Mouse (Mus musculus): ENCODE results near the gene Gm49403. TPM values are rescaled to one million over a fixed set of nuclear protein-coding genes. Genes with fewer than 3 reads are reported as not detected.

Gm49403 gene
- polyA plus RNA-seq, 1 experiment, result not detected

- H3K4me3 ChIP-seq (ENCODE audit: insufficient read depth, low read depth, low read length), result no peak overlapping the region
These were observed 35.3 kb downstream of the Gm49403 start for GRCm38 (mm10) chr19:8919000-8919399.

GRCm38 (mm10) chr19:8919684-8920072, 35.9 kb downstream of the Gm49403 start:
- H3K4me1 ChIP-seq (ENCODE audit: control insufficient read depth, insufficient read depth, low read length), result peaks cover 11% of the 10 kb centered on the region
- DNase-seq, result no peak
- TF ChIP-seq CTCF (conservative IDR thresholded peaks at IDR 0.05; ENCODE audit: insufficient read depth, insufficient read length, low read depth, low read length), result no peak
- no peak for TF ChIP-seq POLR2A (IDR thresholded peaks at IDR 0.05; ENCODE audit: low read depth, low read length)
- peaks cover 1% of the 10 kb centered on the region for H3K36me3 ChIP-seq (ENCODE audit: control insufficient read depth, insufficient read depth, low read length)
- no peaks in the 10 kb centered on the region for H3K27me3 ChIP-seq (replicated peaks; ENCODE audit: control insufficient read depth, insufficient read depth, low read length)
- no peak overlapping the region for H3K4me3 ChIP-seq (ENCODE audit: insufficient read depth, low read depth, low read length)
- H3K27ac ChIP-seq (ENCODE audit: insufficient read depth, low read depth, low read length), result peak overlapping the region; percentile 92
- WGBS, result 55% methylated on average over 6 of the region's 6 CpGs

More at GRCm38 (mm10) chr19:8919000-8919399, 35.3 kb downstream of the Gm49403 start:
- DNase-seq, result no peak
- TF ChIP-seq POLR2A (IDR thresholded peaks at IDR 0.05; ENCODE audit: low read depth, low read length) (no peak), CTCF (conservative IDR thresholded peaks at IDR 0.05; ENCODE audit: insufficient read depth, insufficient read length, low read depth, low read length) (no peak)
- Histone ChIP-seq H3K36me3 (ENCODE audit: control insufficient read depth, insufficient read depth, low read length) (peaks cover 3% of the 10 kb centered on the region), H3K4me1 (ENCODE audit: control insufficient read depth, insufficient read depth, low read length) (peaks cover 11% of the 10 kb centered on the region), H3K27me3 (replicated peaks; ENCODE audit: control insufficient read depth, insufficient read depth, low read length) (no peaks in the 10 kb centered on the region), H3K27ac (ENCODE audit: insufficient read depth, low read depth, low read length) (no peak overlapping the region)
- WGBS, result 91% methylated on average over 3 of the region's 3 CpGs

DNA sequence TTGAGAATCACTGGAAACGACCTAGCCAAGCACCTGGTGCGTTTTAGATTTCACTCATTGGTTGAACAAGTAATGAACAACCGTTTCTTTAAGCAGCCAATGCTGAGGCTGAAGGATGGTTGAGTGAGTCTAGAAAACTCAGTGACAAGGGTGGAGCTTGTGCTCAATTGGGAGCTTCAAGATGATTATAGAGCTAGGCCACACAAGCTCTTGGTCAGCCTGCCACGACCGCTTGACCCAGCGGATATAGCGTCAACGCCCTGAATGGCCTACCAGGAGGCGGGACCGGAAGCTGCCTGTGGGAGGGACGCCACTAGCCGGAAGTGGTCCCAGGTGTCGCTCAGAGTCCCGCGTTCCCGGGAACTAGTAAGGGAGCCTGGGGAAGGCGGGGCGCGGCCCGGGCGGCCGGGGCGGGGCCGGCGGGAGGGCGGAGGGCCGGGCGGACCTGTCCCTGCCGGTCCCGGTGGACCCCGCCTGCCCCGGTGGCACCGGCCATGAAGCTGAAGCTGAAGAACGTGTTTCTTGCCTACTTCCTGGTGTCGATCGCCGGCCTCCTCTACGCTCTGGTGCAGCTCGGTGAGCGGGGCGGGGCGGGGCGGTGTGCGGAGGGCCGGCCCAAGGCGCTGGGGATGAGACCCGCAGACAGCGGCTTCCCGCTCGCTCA, 36.5 kb downstream of the Gm49403 start, which contains the start of gene B3gat3:
Gene B3gat3, plus strand, starts transcription at position 302 of the 664 bp plus-strand sequence.
- DNase-seq, result peak; percentile 98

DNA sequence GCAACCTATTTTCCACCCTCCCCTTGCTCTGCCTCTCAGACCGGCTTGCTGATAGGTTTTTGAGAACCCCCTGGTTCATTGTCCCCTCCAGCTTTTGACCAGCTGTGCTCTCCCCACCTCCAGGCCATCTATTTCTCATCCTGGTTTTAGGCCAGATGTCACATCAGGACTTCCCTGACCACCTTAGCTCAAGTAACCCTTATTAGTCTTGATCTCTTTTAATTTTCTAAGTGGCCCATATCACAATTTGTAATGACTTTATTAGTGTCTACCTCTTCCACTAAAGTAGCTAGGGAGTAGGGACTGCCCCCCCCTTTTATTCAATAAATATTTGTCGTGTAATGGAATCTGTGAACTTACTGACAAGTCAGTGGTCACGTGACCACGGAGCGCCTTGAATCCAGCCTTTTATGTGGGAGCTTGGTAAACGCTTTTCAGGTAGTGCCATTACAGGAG, 37.1 kb downstream of the Gm49403 start:
- peak; percentile 67 for DNase-seq
- H3K4me3 ChIP-seq (ENCODE audit: insufficient read depth, low read depth, low read length), result peak overlapping the region; percentile 78
- no peak for TF ChIP-seq POLR2A (IDR thresholded peaks at IDR 0.05; ENCODE audit: low read depth, low read length)
- no peak for TF ChIP-seq CTCF (conservative IDR thresholded peaks at IDR 0.05; ENCODE audit: insufficient read depth, insufficient read length, low read depth, low read length)
- H3K36me3 ChIP-seq (ENCODE audit: control insufficient read depth, insufficient read depth, low read length), result no peaks in the 10 kb centered on the region
- H3K27me3 ChIP-seq (replicated peaks; ENCODE audit: control insufficient read depth, insufficient read depth, low read length), result no peaks in the 10 kb centered on the region
- 1% methylated on average over 6 of the region's 6 CpGs for WGBS
- H3K27ac ChIP-seq (ENCODE audit: insufficient read depth, low read depth, low read length), result peak overlapping the region; percentile 62
- peaks cover 11% of the 10 kb centered on the region for H3K4me1 ChIP-seq (ENCODE audit: control insufficient read depth, insufficient read depth, low read length)

More for the DNA sequence above, 36.5 kb downstream of the Gm49403 start, which contains the start of gene B3gat3:
- TF ChIP-seq CTCF (conservative IDR thresholded peaks at IDR 0.05; ENCODE audit: insufficient read depth, insufficient read length, low read depth, low read length), result no peak
- TF ChIP-seq POLR2A (IDR thresholded peaks at IDR 0.05; ENCODE audit: low read depth, low read length), result peak; percentile 89
- peaks cover 11% of the 10 kb centered on the region for H3K4me1 ChIP-seq (ENCODE audit: control insufficient read depth, insufficient read depth, low read length)
- H3K4me3 ChIP-seq (ENCODE audit: insufficient read depth, low read depth, low read length), result peak within 1 kb of the TSS; percentile 78
- peak within 1 kb of the TSS; percentile 92 for H3K27ac ChIP-seq (ENCODE audit: insufficient read depth, low read depth, low read length)
- no peaks in the 10 kb centered on the region for H3K27me3 ChIP-seq (replicated peaks; ENCODE audit: control insufficient read depth, insufficient read depth, low read length)
- WGBS, result under 1% methylated on average over 50 of the region's 50 CpGs
- peaks cover 1% of the 10 kb centered on the region; the same call in 1 of the 2 replicates for H3K36me3 ChIP-seq (ENCODE audit: control insufficient read depth, insufficient read depth, low read length)

GRCm38 (mm10) chr19:8921741-8922140, 38.0 kb downstream of the Gm49403 start:
- H3K4me3 ChIP-seq (ENCODE audit: insufficient read depth, low read depth, low read length), result no peak overlapping the region
- no peak overlapping the region for H3K27ac ChIP-seq (ENCODE audit: insufficient read depth, low read depth, low read length)
- no peak for DNase-seq
- H3K27me3 ChIP-seq (replicated peaks; ENCODE audit: control insufficient read depth, insufficient read depth, low read length), result no peaks in the 10 kb centered on the region
- WGBS, result 70% methylated on average over 9 of the region's 9 CpGs
- no peaks in the 10 kb centered on the region; the same call in 1 of the 2 replicates for H3K36me3 ChIP-seq (ENCODE audit: control insufficient read depth, insufficient read depth, low read length)
- H3K4me1 ChIP-seq (ENCODE audit: control insufficient read depth, insufficient read depth, low read length), result peaks cover 11% of the 10 kb centered on the region
- no peak for TF ChIP-seq POLR2A (IDR thresholded peaks at IDR 0.05; ENCODE audit: low read depth, low read length)
- TF ChIP-seq CTCF (conservative IDR thresholded peaks at IDR 0.05; ENCODE audit: insufficient read depth, insufficient read length, low read depth, low read length), result no peak

- Histone ChIP-seq H3K4me1 (ENCODE audit: control insufficient read depth, insufficient read depth, low read length) (peaks cover under 1% of the 10 kb centered on the region; the same call in 1 of the 2 replicates), H3K27ac (ENCODE audit: insufficient read depth, low read depth, low read length) (no peak overlapping the region), H3K4me3 (ENCODE audit: insufficient read depth, low read depth, low read length) (no peak overlapping the region), H3K27me3 (replicated peaks; ENCODE audit: control insufficient read depth, insufficient read depth, low read length) (no peaks in the 10 kb centered on the region), H3K36me3 (ENCODE audit: control insufficient read depth, insufficient read depth, low read length) (no peaks in the 10 kb centered on the region; the same call in none of the 2 replicates)
- no peak for DNase-seq
- WGBS, result 79% methylated on average over 2 of the region's 2 CpGs
- TF ChIP-seq CTCF (conservative IDR thresholded peaks at IDR 0.05; ENCODE audit: insufficient read depth, insufficient read length, low read depth, low read length) (no peak), POLR2A (IDR thresholded peaks at IDR 0.05; ENCODE audit: low read depth, low read length) (no peak)
These were observed 43.0 kb downstream of the Gm49403 start for GRCm38 (mm10) chr19:8926766-8927165.

GRCm38 (mm10) chr19:8927891-8928525, 44.3 kb downstream of the Gm49403 start:
- Histone ChIP-seq H3K4me3 (ENCODE audit: insufficient read depth, low read depth, low read length) (no peak overlapping the region), H3K27me3 (replicated peaks; ENCODE audit: control insufficient read depth, insufficient read depth, low read length) (no peaks in the 10 kb centered on the region), H3K36me3 (ENCODE audit: control insufficient read depth, insufficient read depth, low read length) (no peaks in the 10 kb centered on the region; the same call in none of the 2 replicates), H3K27ac (ENCODE audit: insufficient read depth, low read depth, low read length) (no peak overlapping the region), H3K4me1 (ENCODE audit: control insufficient read depth, insufficient read depth, low read length) (no peaks in the 10 kb centered on the region)
- 94% methylated on average over 12 of the region's 12 CpGs for WGBS
- DNase-seq, result no peak
- no peak for TF ChIP-seq CTCF (conservative IDR thresholded peaks at IDR 0.05; ENCODE audit: insufficient read depth, insufficient read length, low read depth, low read length)
- no peak for TF ChIP-seq POLR2A (IDR thresholded peaks at IDR 0.05; ENCODE audit: low read depth, low read length)

All from kidney, adult 2 months (tissue).